Mouse (Mus musculus) left cerebral cortex, adult 18-20 months (tissue): Measurements from ENCODE around the gene Apba3. TPM values are rescaled to one million over a fixed set of nuclear protein-coding genes. Genes with fewer than 3 reads are reported as not detected.

ENCODE experiments used
- DNase-seq, 2 experiments: peaks; one replicate each; pipeline ENCODE4 v3.0.0; 2021 to 2022; ENCODE audit warnings: low spot score in 2 of 2, mixed read lengths in 1 of 2
- total RNA-seq, 2 experiments: library from RNA; stranded (reverse); gene quantifications; 2 replicates each; pipeline ENCODE4 v1.2.3; 2021

Apba3 gene
- total RNA-seq, 2 experiments from 2014 or later = 36.7 to 42.7 TPM

- DNase-seq = no peak
These were observed 19.0 kb upstream of the Apba3 start for GRCm38 (mm10) chr10:81247804-81248203.

GRCm38 (mm10) chr10:81249442-81249841, 17.3 kb upstream of the Apba3 start:
- DNase-seq = no peak

GRCm38 (mm10) chr10:81252424-81253419, 14.0 kb upstream of the Apba3 start, which contains the start of gene Matk:
Matk (plus strand) TSS chr10:81252935.
- peak; percentile 94 for DNase-seq

- no peak for DNase-seq
These were observed 11.9 kb upstream of the Apba3 start for GRCm38 (mm10) chr10:81254886-81255285.

GRCm38 (mm10) chr10:81257158-81258039, 9.4 kb upstream of the Apba3 start:
- DNase-seq = peak; percentile 58 to 67

GRCm38 (mm10) chr10:81259225-81259884, 7.4 kb upstream of the Apba3 start:
- DNase-seq = peak in 1 of 2 experiments; percentile 53

- no peak for DNase-seq
These were observed 5.7 kb upstream of the Apba3 start for GRCm38 (mm10) chr10:81261025-81261424.

GRCm38 (mm10) chr10:81265540-81265939, 1.2 kb upstream of the Apba3 start:
- DNase-seq = no peak

- DNase-seq = peak; percentile 81 to 85
These were observed 1.3 kb downstream of the Apba3 start for GRCm38 (mm10) chr10:81268056-81268455.

- DNase-seq = no peak
These were observed 2.1 kb downstream of the Apba3 start for GRCm38 (mm10) chr10:81268643-81269412.

- no peak for DNase-seq
These were observed 5.6 kb downstream of the Apba3 start for GRCm38 (mm10) chr10:81272356-81272755.

GRCm38 (mm10) chr10:81273842-81274241, 7.1 kb downstream of the Apba3 start:
- no peak for DNase-seq

GRCm38 (mm10) chr10:81277676-81278075, 10.9 kb downstream of the Apba3 start:
- no peak for DNase-seq

- DNase-seq = no peak
These were observed 12.7 kb downstream of the Apba3 start for GRCm38 (mm10) chr10:81279496-81279895.

GRCm38 (mm10) chr10:81284189-81284588, 17.4 kb downstream of the Apba3 start:
- DNase-seq = no peak

- no peak for DNase-seq
These were observed 18.0 kb downstream of the Apba3 start for GRCm38 (mm10) chr10:81284719-81285118.

- DNase-seq = peak; percentile 82 to 88
These were observed 19.1 kb downstream of the Apba3 start for GRCm38 (mm10) chr10:81285694-81286450.

GRCm38 (mm10) chr10:81286586-81286985, 19.8 kb downstream of the Apba3 start:
- DNase-seq = no peak

- peak in 1 of 2 experiments; percentile 66 for DNase-seq
These were observed 20.9 kb downstream of the Apba3 start for GRCm38 (mm10) chr10:81287513-81288157.
